Mouse (Mus musculus): Measurements from ENCODE around the gene Ttyh1.

The Ttyh1 gene

DNA sequence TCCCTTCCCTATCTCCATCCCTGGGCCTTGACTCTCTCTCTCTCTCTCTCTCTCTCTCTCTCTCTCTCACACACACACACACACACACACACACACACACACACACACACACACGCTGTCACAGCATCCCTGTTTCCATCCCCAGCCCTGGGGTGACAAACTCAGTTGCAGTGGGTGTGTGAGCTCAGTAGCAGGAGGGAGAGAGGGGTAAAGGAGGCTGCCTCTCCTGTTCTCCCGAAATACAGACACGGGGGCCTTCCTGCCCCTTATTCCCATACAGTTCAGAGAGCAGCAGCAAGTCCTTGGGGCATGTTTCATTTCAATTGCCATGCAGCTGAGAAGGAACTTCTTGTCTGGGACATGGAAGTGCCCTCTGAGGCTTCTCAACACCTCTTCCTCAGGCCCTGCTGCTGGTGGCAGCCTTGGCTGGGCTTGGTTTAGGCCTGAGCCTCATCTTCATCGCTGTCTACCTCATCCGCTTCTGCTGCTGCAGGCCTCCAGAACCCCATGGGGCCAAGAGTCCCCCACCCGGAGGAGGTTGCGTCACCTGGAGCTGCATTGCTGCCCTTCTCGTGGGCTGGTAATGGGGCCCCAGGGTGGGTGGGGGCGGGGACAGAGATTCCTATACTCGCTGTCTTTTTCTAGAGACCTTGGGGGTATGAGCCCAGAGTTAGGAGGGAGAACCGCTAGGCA lies 3.0 kb downstream of the Ttyh1 start:
- no peak for ATAC-seq (ENCODE audit: insufficient number of reproducible peaks, low FRiP score, low TSS enrichment)

DNA sequence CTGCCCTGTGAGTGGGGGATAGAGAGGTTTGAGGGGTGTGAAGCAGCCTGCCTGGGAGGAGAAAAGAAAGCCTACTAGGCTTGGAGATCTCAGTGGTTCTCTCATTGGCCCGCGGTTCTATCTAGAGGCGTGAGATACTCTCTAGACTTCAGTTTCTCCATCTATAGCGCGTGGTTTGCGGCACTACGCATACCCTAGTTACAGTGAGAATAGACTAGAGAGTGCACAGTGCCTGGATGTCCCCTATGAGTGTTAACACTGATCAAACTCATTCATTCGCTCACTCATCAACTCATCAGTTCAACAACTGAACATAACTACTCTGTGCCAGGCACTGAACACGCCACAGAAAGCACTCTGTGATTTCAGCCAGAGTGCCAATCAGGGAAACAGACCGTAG lies 3.6 kb downstream of the Ttyh1 start:
- ATAC-seq (ENCODE audit: insufficient number of reproducible peaks, low FRiP score, low TSS enrichment): no peak

DNA sequence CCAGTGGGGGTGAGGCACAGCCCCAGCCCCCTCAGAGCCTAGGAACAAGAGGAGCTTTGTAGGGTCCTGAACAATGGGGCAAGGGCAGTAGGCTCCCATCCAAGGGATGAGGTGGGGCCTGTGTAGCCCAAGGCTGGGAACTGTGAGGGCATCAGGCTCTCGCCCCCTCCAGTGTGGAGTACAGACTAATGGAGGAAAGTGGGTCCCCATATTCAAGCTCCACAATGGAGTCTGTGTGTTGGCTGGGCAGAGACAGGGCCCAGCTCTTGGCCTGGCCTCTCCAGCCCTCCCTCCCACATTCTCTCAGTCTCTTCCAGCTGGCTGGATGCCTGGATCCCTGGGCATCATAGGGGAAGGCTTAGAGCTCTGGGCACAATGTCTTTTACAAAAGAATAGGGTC lies 4.5 kb downstream of the Ttyh1 start:
- ATAC-seq (ENCODE audit: insufficient number of reproducible peaks, low FRiP score, low TSS enrichment): peak; percentile 63

DNA sequence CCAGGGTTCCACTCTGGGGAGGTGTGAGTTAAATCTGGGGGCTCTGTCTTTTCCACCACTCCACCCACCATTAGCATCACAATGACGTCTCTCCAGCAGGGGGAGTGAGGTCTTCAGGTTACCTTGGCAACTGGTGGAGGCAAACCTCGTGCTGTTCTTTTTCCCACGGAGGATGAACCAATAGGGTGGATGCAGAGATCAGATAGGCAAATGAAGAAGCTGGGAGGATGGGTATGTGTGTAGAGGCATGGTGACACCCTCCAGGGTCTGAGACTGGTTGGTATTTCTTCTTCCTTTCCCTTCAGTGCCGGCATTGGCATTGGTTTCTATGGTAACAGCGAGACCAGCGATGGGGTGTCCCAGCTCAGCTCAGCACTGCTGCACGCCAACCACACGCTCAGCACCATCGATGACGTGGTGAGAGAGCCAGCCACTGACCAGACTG lies 5.1 kb downstream of the Ttyh1 start:
- peak; percentile 47; the same call in 1 of the 2 replicates for ATAC-seq (ENCODE audit: insufficient number of reproducible peaks, low FRiP score, low TSS enrichment)

DNA sequence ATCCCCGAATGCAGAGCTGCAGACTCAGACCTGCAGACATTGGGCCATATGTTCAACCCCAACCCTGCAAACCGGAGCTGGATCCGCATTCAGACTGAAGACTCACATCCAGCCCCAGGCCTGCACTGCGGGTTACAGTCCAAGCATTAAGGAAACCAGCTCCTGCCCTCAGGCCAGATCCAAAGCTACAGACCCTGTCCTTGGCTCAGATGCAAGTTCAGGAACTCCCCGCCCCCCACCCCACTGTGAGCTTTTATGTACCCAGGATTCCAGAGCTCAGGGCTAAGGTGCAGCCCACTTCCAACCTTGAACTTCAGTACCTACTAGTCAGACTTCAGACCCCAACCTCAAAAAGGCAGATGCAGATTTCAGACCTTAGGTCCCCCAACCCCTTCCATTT lies 5.6 kb downstream of the Ttyh1 start:
- no peak for ATAC-seq (ENCODE audit: insufficient number of reproducible peaks, low FRiP score, low TSS enrichment)

DNA sequence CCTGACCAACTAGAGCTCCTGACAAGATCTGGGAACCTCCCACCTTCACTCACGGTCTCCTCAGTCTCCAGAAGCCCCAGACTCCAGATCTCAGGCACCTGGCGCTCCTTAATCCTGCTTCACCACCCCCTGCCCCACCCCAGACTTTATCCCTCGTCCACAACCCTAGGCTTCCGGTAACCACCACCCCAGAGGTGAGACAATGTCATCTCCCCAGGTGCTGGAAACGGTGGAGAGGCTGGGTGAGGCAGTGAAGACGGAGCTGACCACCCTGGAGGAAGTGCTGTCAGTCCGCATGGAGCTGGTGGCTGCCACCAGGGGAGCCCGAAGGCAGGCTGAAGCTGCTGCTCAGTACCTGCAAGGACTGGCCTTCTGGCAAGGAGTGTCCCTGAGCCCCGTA lies 6.1 kb downstream of the Ttyh1 start:
- ATAC-seq (ENCODE audit: insufficient number of reproducible peaks, low FRiP score, low TSS enrichment): no peak

DNA sequence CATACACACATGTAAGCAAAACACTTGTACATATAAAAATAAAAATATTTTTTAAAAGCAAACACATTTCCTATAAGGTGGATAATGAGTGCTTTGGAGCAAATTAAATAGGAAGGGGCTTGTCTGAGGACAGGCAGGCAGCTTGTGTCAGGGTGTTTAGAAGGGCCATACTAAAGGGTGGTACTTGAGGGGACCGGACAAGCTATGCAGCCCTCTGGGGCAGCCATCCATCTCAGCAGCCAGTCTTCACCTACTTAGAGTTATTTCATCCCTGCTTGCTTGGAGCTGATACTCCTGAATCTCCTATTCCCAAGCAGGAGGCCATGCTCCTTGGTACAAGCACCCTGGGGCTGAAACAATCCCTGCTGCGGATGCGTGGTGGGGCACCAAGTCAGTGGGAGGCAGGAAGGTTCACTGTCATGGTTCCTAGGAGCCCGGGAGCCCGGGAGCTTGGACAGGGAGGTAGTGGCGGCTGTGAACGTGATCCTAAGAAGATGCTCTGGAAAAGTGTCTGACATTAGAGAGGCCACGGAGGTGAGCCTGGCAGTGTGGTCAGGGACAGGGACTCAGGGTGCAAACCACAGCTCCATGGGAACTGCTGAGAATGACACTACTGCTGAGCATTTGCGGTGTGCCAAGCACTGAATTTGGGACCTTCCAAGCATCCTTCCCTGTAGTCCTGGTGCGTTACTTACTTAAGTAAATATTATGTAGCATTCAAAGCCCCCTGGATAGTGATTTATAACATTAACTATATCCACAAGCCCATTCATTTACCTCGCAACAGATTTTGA lies 8.0 kb downstream of the Ttyh1 start:
- ATAC-seq (ENCODE audit: insufficient number of reproducible peaks, low FRiP score, low TSS enrichment): no peak

DNA sequence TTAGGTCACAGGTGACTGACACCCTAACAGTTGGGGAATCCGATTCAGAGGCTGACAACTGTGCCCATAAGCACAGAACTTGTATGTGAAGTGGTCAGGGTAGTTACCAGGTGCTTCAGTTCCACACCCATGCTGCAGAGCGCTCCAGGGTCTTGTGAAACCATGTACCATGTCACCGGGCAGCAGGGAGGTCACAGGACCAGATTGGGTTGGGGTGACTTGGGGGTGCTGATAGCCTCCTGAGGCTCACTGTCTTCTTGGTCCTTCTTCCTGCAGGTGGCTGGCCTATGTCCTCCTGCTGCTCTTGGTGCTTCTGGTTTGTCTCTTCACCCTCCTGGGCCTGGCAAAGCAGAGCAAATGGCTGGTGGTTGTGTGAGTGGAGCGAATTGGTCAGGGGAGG lies 8.7 kb downstream of the Ttyh1 start:
- ATAC-seq (ENCODE audit: insufficient number of reproducible peaks, low FRiP score, low TSS enrichment): no peak

DNA sequence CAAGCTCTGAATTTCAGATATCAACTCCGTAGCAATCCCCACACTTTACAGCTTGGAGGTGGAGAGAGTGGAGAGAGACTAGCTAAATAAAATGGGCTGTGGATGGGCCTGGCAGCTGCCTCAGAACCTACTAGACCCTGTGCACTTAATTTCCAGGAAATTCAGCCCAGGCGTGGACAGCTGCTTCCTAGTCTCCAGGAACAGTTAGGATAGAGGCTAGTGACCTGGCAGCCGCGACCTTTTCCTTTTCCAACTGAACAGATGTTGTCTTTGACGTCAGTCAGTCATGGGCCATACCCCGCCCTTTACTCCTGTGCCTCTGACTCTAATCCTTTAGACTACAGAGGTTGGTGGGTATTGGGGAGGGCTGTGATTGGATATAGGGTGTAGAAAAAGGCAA lies 9.7 kb downstream of the Ttyh1 start:
- ATAC-seq (ENCODE audit: insufficient number of reproducible peaks, low FRiP score, low TSS enrichment): no peak

DNA sequence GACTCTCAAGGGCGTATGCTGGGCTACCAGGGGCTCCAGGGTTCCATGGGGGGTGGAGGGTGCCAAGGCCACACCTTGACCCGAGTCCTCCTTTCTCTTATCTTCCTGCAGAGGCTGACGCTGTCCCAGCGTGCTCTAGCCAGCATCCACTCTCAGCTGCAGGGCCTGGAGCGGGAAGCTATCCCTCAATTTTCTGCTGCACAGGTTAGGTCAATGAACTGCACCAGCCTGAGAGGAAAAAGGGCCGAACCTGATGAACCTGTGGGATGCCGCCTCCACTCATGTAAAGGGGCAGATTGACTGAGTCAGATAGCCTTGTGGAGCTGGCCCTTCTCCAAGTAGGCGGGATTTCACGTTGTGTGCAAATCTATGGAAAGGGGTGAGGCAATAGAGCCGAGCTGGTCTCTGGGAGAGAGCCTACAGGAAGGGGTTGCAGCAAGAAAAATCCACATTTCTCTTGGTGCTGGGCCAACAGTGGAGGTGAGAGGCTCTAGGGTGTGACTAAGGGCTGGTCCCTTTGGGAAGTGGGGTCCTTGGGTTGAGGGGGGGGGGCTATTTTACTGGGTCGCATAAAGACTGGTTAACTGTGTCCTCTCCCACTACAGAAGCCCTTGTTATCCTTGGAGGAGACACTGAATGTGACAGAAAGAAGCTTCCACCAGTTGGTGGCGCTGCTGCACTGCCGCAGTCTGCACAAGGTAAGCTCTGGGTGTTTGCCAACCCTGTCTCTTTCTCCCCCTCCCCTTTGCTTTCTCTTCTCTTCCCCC lies 11.7 kb downstream of the Ttyh1 start:
- ATAC-seq (ENCODE audit: insufficient number of reproducible peaks, low FRiP score, low TSS enrichment): peak; percentile 62; the same call in 1 of the 2 replicates

DNA sequence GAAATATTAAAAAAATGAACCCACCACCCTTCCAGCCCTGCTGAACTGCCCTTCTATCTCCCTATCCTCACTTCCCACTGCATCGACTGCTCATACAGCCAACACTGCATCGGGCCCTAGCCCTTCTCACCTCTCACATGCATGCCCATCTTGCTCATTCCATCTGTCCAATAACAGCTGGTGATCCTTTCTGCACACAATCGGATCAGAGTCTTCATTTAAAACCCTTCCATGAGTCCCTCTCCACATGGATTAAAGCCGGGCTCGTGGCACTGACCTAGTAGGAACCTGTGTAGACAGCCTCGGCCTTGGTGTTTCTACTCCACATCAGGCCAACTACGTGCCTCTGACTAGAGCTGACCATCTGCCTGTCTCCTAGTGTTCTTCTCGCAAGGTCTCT lies 12.8 kb downstream of the Ttyh1 start:
- no peak for ATAC-seq (ENCODE audit: insufficient number of reproducible peaks, low FRiP score, low TSS enrichment)

DNA sequence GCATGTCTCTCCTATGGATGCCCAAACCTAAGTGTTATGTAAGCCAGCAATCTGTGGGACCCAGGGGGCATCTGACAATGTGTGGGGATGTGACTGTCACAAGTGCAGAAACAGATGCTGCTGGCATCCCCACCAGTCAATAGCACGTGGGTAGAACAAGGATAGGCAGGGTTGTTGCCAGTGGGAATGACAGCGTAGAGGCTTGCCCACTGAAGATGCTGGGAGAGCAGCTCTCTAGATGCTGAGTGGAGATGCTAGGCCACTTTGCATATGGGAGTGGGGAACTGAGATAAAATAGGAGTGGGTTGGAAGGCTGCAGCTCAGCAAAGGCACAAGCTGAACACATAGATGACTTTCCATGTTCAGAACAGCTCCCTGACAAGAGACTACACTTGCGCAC lies 13.4 kb downstream of the Ttyh1 start:
- no peak for ATAC-seq (ENCODE audit: insufficient number of reproducible peaks, low FRiP score, low TSS enrichment)

DNA sequence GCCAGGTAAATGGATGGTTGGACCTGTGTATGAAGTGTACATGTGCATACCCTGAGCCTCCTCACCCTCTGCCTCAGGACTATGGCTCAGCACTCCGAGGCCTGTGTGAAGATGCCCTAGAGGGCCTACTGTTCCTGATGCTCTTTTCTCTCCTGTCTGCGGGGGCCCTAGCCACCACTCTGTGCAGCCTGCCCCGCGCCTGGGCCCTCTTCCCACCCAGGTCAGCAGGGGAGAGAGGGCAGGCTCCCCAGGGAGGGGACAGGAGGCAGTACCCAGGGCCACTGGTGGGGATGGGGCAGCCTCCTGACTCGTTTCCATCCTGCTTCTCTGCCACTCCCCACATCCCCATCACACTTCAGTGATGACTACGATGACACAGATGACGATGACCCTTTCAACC lies 13.8 kb downstream of the Ttyh1 start:
- no peak for ATAC-seq (ENCODE audit: insufficient number of reproducible peaks, low FRiP score, low TSS enrichment)

DNA sequence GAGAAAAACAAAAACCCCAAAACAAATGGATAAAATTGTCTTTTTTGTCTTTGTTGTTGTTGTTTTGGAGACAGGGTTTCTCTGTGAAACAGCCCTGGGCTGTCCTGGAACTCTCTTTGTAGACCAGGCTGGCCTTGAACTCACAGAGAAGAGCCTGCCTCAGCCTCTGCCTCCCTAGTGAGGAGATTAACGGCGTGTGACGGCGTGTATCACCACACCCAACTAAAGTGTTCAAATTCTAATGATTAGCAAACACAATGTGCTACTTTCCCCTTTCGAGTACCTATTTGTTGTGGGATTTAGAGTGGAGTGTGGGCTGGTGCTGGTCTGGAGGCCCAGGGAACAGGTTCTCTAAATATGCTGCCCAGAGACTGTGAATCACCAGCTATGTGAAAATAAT lies 15.7 kb downstream of the Ttyh1 start:
- ATAC-seq (ENCODE audit: insufficient number of reproducible peaks, low FRiP score, low TSS enrichment): no peak

DNA sequence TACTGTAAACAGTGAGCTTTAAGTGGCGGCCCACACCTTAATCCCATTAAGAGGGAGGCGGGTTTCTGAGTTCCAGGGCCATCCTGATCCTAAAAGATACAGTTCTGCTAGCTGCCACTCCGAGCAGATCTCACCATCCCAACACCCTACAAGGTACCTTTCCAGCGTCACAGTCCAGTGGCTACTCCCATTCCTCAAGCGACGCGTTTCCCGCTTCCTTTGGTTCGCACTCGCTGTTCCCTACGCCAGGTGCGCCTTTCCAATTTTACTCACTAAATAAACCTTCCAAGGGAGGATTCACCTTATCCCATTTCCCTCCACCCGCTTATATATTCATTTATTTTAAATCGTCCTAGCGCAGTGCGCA lies 17.2 kb downstream of the Ttyh1 start:
- 0 out of 2 replicates have a peak, but pooled peaks have one; percentile 7 for ATAC-seq (ENCODE audit: insufficient number of reproducible peaks, low FRiP score, low TSS enrichment)

DNA sequence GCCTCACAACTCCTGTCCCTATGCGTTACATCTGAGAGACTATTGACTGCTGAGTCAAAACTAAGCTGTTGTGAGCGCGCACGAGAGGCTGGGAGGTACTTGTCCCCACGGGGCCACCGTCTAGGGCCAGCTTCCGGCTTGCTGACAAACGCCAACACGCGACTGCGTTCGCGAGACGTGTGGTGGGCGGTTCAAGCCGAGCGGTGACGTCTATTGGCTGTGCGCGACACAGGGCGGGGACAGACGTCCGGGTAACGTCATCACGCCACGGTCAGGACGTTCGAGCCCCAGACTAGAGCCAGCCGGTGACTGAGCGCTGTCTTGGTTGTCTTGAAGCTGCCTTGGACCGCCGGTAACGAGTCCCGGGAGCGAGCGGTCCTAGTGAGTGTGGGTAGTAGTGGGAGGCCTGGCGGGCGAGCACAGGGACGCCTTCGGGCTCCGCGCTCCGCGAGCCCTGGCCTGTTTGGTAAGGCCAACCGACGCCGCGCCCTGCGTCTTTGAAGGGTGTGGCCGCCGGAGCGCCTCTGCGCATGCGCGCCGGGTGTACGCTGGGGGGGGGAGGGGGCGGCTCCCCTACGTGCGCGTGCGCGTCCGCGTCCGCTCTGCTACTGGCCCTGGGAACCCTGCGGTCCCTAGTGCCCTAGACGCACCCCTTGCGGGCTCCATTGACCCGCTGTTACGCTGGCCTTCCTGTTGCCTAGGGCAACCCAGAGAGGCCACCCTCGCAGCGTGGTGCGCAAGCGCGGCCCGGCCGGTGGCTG lies 17.7 kb downstream of the Ttyh1 start, which contains the start of gene Leng8:
TSS of gene Leng8 (plus strand) at position 269 of the 761 bp plus-strand sequence.
- ATAC-seq (ENCODE audit: insufficient number of reproducible peaks, low FRiP score, low TSS enrichment): peak; percentile 93

DNA sequence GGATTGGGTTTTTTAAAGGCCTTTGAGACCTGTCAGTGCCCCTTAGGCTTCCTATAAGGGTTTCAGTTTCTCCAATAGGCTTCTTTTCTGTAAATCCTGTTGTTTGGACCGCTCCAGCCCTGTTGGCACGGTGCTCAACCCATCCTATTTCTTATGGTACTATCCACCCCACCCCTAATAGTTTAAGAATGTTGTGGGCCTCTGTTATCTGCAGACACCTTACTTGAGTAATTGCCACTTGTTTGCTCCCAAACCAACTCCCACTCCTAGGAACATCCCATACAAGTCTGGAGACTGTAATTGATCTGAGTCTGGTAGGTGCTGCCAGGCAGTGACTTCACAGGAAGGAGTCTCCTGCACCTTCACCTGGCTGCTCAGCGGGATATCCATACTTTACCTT lies 18.5 kb downstream of the Ttyh1 start:
- no peak for ATAC-seq (ENCODE audit: insufficient number of reproducible peaks, low FRiP score, low TSS enrichment)

DNA sequence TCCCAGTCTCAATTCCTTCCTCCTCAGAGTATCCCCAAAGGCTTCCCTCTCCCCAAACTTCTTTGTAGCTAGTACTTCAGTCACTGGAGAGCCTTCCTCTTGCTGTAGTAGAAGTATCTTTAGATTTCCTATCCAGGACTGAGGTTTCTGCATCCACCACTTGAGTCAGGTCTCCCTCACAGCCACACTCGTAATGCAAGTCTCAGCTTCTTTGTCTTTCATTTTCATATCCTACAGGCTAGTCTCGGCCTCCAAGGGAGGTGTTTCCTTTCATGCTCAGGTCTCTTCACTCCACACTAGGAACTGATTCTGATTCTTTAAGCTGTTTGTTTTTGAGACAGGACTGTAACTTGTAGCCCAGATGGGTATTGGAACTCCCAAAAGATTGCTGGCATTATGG lies 19.0 kb downstream of the Ttyh1 start:
- no peak for ATAC-seq (ENCODE audit: insufficient number of reproducible peaks, low FRiP score, low TSS enrichment)

DNA sequence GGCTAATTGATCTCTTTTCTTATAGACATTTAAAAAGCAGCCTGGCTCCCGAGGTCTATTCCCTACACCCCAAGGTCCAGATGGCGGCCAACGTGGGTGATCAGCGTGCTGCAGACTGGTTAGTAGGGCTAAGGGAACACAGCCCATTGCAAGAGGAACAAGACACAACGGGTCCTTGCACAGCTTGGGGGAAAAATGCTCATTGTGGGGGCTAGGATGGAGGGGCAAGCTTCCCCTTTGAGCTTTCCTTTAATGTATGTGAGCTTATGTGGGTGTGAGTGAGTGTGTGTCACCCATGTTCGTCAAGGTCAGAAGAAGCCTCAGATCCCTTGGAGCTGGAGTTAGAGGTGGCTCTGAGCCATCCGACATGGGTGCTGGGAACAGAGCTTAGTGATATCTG lies 19.5 kb downstream of the Ttyh1 start:
- no peak for ATAC-seq (ENCODE audit: insufficient number of reproducible peaks, low FRiP score, low TSS enrichment)

DNA sequence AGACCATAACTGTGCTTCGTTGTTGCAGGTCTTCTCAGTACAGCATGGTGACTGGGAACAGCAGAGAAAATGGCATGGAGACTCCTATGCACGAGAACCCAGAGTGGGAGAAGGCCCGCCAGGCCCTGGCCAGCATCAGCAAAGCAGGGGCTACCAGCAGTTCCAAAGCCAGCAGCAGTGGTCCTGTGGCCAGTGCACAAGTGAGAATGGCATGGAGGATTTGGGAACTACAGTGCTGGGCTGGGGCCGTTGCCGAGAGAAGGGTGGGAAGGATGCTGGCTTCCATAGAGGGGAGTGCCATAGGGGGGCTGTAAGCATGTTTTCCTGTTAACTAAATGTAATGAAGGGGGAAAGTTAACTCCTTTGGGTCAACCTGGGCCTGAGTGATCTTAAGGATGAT lies 20.2 kb downstream of the Ttyh1 start:
- ATAC-seq (ENCODE audit: insufficient number of reproducible peaks, low FRiP score, low TSS enrichment): no peak

Measured in cerebellum, adult (tissue).